Mouse (Mus musculus): Measurements from ENCODE around the gene Npepps.

The Npepps gene

GRCm38 (mm10) chr11:97186947-97187763, 93.3 kb downstream of the Npepps start:
- DNase-seq (ENCODE audit: inconsistent ontology term): peak; percentile 98

GRCm38 (mm10) chr11:97185704-97186614, 94.5 kb downstream of the Npepps start:
- no peak for DNase-seq (ENCODE audit: inconsistent ontology term)

GRCm38 (mm10) chr11:97184875-97185274, 95.6 kb downstream of the Npepps start:
- no peak for DNase-seq (ENCODE audit: inconsistent ontology term)

GRCm38 (mm10) chr11:97182446-97182845, 98.0 kb downstream of the Npepps start:
- no peak for DNase-seq (ENCODE audit: inconsistent ontology term)

GRCm38 (mm10) chr11:97181061-97181460, 99.4 kb downstream of the Npepps start:
- no peak for DNase-seq (ENCODE audit: inconsistent ontology term)

- no peak for DNase-seq (ENCODE audit: inconsistent ontology term)
These were observed 102.2 kb downstream of the Npepps start for GRCm38 (mm10) chr11:97178198-97178597.

- DNase-seq (ENCODE audit: inconsistent ontology term): peak; percentile 21
These were observed 103.6 kb downstream of the Npepps start for GRCm38 (mm10) chr11:97176851-97177250.

- DNase-seq (ENCODE audit: inconsistent ontology term): no peak
These were observed 104.9 kb downstream of the Npepps start for GRCm38 (mm10) chr11:97175499-97175898.

- no peak for DNase-seq (ENCODE audit: inconsistent ontology term)
These were observed 120.1 kb downstream of the Npepps start for GRCm38 (mm10) chr11:97160341-97160740.

- no peak for DNase-seq (ENCODE audit: inconsistent ontology term)
These were observed 123.4 kb downstream of the Npepps start for GRCm38 (mm10) chr11:97156999-97157398.
